Mouse (Mus musculus) bone marrow, adult 2 months (tissue): Measurements from ENCODE around the gene St8sia1.

ENCODE experiments used
- CTCF ChIP-seq: fragments of 200-500 bp; IDR thresholded peaks from 2 replicates; pipeline ENCODE4 v1.5.1; 2011; ENCODE audit warnings: low read length, control low read depth; ENCODE audit not compliant: control insufficient read depth, insufficient read depth
- POLR2A ChIP-seq: fragments of 200-500 bp; IDR thresholded peaks from 2 replicates; pipeline ENCODE4 v1.6.1; 2011; ENCODE audit warnings: low read depth, mild to moderate bottlenecking, control low read depth, low read length, borderline replicate concordance; ENCODE audit not compliant: control insufficient read depth

GRCm38 (mm10) chr6:142918691-142919090 is 45.6 kb downstream of the St8sia1 start:
- TF ChIP-seq POLR2A (no peak), CTCF (no peak)
